Mouse (Mus musculus) heart, postnatal 10 days (tissue): ENCODE data around the gene Rpl34. TPM values are rescaled to one million over a fixed set of nuclear protein-coding genes. Genes with fewer than 3 reads are reported as not detected.

ENCODE experiments used
- DNase-seq, 2 experiments: peaks; one replicate each; pipeline ENCODE4 v3.0.0; 2021
- intact Hi-C: fragments of 180-260 bp; cut with DNase I; formaldehyde crosslinking; loops from one replicate; pipeline ENCODE4 v1.15.1; 2025
- total RNA-seq, 2 experiments: library from RNA; stranded (reverse); gene quantifications; 2 replicates each; pipeline ENCODE4 v1.2.3; 2021

Gene Rpl34
- total RNA-seq = 100 to 1,000 TPM; 513 to 544 TPM

GRCm38 (mm10) chr3:130730189-130730653, at the start of gene Rpl34:
TSS of gene Rpl34 (minus strand) at chr3:130730398.
- intact Hi-C loops = loop anchor here (2.0 kb wide), 1 partner anchor 17 kb away; no protein-coding TSS in a partner anchor
- peak; percentile 96 to 97 for DNase-seq

DNA sequence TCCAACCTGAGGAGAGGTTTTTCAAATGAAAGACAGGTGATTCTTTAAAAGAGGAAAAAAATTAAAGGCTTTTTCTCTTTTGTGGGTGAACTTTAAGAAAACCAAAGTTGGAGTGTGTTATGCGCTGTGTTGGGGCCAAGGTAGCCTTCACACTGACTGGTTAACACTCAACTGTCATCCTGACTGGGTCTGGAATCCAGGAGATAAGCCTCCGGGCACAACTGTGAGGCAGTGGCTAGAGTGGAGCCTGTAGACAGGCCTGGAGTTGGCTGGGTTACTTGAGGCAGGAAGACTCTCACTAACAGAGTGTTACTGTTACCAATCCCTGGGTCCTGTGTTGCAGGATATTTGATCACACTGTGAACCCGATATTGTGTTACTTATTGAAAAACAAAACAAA, 38.0 kb upstream of the Rpl34 start:
- intact Hi-C loops = no loop called here
- DNase-seq = no peak

- no peak for DNase-seq
- intact Hi-C loops = loop anchor here (5.0 kb wide), 1 partner anchor 53 kb away; no protein-coding TSS in a partner anchor
Measured at GRCm38 (mm10) chr3:130764091-130764490, 33.9 kb upstream of the Rpl34 start.

GRCm38 (mm10) chr3:130760711-130761435, 30.7 kb upstream of the Rpl34 start:
- DNase-seq = peak; percentile 71 to 81
- intact Hi-C loops = loop anchor here (1.0 to 5.0 kb wide), 2 partner anchors 56 to 477 kb away; no protein-coding TSS in a partner anchor

- no peak for DNase-seq
- intact Hi-C loops = no loop called here
Measured at GRCm38 (mm10) chr3:130758157-130758841, 28.1 kb upstream of the Rpl34 start.

- DNase-seq = no peak
- intact Hi-C loops = no loop called here
Measured at GRCm38 (mm10) chr3:130757117-130757852, 27.1 kb upstream of the Rpl34 start.

GRCm38 (mm10) chr3:130749206-130749605, 19.0 kb upstream of the Rpl34 start:
- no peak for DNase-seq
- intact Hi-C loops = no loop called here

GRCm38 (mm10) chr3:130746673-130747619, 16.7 kb upstream of the Rpl34 start:
- intact Hi-C loops = no loop called here
- no peak for DNase-seq

GRCm38 (mm10) chr3:130737652-130738361, 7.6 kb upstream of the Rpl34 start:
- intact Hi-C loops = no loop called here

DNA sequence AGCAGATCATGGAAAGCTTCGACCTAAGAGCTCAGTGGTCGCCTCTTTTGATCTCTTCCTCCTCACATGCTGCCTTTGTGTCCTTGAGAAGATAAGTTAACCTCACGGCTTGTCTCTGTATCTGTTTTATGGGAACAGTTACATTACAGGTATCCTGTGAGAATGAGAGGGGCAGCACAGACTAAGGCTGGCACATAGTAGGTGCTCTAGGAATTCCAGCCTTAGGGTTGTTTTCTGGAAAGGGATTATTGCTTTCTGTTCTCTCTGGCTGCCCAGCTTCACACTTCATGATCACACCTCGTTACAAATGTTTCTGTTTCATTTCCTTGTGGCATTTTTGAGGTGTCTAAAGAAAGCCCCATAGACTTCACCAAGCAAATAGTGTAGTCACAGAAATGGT, 6.6 kb upstream of the Rpl34 start:
- intact Hi-C loops = no loop called here
- no peak for DNase-seq

More at GRCm38 (mm10) chr3:130737652-130738361, 7.6 kb upstream of the Rpl34 start:
- DNase-seq = no peak

- peak; percentile 53 to 75 for DNase-seq
- intact Hi-C loops = loop anchor here (2.0 kb wide), 1 partner anchor 17 kb away; no protein-coding TSS in a partner anchor
Measured at GRCm38 (mm10) chr3:130729472-130730188, 568 bp downstream of the Rpl34 start.

GRCm38 (mm10) chr3:130727676-130728075, 2.5 kb downstream of the Rpl34 start:
- no peak for DNase-seq
- intact Hi-C loops = no loop called here

DNA sequence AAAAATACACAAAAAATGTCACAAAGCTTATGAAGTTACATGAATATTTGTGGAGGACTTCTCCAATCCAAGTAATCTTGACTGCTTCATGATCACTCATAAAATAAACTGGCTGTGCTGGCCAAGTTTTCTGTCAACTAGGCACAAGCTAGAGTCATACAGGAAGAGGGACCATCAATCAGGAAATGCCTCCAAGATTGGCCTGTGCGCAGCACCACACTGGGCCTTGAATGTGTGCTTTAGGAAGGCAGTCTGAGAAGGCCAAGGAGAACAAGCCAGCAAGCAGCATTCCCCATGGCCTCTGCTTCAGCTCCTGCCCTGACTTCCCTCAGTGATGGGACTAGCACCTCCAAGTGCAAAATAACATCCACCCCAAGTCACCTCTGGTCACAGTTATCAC, 3.2 kb downstream of the Rpl34 start:
- no peak for DNase-seq
- intact Hi-C loops = no loop called here

DNA sequence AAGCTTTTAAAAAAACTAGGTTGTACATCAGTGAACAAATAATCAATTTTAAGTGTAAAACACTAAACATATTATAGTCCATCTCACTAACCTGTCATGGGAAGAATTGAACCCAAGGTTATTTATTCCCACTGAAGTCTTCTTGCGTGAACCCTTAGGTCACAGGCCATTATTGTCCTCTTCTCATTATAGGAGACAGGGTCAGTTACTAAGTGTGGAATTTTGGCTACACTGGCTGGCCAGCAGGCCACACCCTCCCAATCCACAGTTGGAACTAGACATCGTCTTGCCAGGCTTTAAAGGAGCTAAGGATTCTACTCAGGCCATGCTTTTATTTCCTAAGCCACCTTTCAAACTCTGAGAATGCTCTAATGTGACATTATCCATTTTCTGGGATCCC, 4.5 kb downstream of the Rpl34 start:
- intact Hi-C loops = no loop called here

GRCm38 (mm10) chr3:130722733-130723478, 7.3 kb downstream of the Rpl34 start:
- no peak for DNase-seq
- intact Hi-C loops = no loop called here

More for the DNA sequence above, 4.5 kb downstream of the Rpl34 start:
- no peak for DNase-seq

GRCm38 (mm10) chr3:130720225-130720624, 10.0 kb downstream of the Rpl34 start:
- no peak for DNase-seq
- intact Hi-C loops = no loop called here

- intact Hi-C loops = no loop called here
- DNase-seq = no peak
Measured at GRCm38 (mm10) chr3:130718871-130719270, 11.3 kb downstream of the Rpl34 start.

DNA sequence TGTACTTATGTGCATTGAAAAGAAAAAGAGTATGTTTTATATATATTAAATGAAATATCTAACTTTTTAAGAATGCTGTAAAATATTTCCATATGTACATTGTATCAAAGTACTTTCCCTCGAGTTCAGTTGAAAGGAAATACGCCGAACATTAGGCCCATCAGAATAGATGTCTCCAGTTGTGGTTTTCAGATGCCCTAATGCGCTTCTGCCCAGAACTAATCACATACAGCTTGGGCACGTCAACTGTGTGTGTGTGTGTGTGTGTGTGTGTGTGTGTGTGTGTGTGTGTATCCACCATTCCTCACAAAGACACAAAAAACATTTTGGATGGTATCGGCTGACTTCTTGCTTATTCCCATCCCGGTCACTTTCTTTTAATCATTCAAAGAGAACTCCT, 13.6 kb downstream of the Rpl34 start:
- intact Hi-C loops = no loop called here
- no peak for DNase-seq
